Mouse (Mus musculus) intestine, postnatal 0 days (tissue): Measurements from ENCODE around the gene Ctnnbl1. TPM values are rescaled to one million over a fixed set of nuclear protein-coding genes. Genes with fewer than 3 reads are reported as not detected.

Experiments
- ATAC-seq: fragments of 200-750 bp; cut with Nextera tagmentation; 2 replicates; pipeline ENCODE4 v1.8.0; 2017; ENCODE audit warnings: mild to moderate bottlenecking, moderate TSS enrichment, moderate library complexity
- H3K27ac ChIP-seq: fragments of 300-500 bp; sonication (generic); 2 replicates; pipeline ENCODE4 v1.5.1; 2014; ENCODE audit warnings: mild to moderate bottlenecking, low read depth, low read length, moderate library complexity
- H3K27me3 ChIP-seq: fragments of 300-500 bp; sonication (generic); replicated peaks from 2 replicates; pipeline ENCODE4 v1.6.1; 2014; ENCODE audit warnings: low read length, mixed read lengths; ENCODE audit not compliant: control insufficient read depth, insufficient read depth
- H3K36me3 ChIP-seq: fragments of 300-500 bp; sonication (generic); 2 replicates; pipeline ENCODE4 v1.6.1; 2014; ENCODE audit warnings: mild to moderate bottlenecking, moderate library complexity; ENCODE audit not compliant: control insufficient read depth, insufficient read depth
- H3K4me1 ChIP-seq: fragments of 300-500 bp; sonication (generic); replicated peaks from 2 replicates; pipeline ENCODE4 v1.6.1; 2014; ENCODE audit warnings: antibody characterized with exemption, low read length, mixed read lengths; ENCODE audit not compliant: control insufficient read depth, insufficient read depth
- H3K4me2 ChIP-seq: fragments of 300-500 bp; sonication (generic); replicated peaks from 2 replicates; pipeline ENCODE4 v1.6.1; 2014; ENCODE audit warnings: low read depth, mild to moderate bottlenecking, moderate library complexity
- H3K4me3 ChIP-seq: fragments of 300-500 bp; sonication (generic); 2 replicates; pipeline ENCODE4 v1.5.1; 2014; ENCODE audit warnings: low read depth, low read length
- H3K9ac ChIP-seq: fragments of 300-500 bp; sonication (generic); 2 replicates; pipeline ENCODE4 v1.6.1; 2014; ENCODE audit warnings: mild to moderate bottlenecking, low read depth, low read length
- H3K9me3 ChIP-seq: fragments of 300-500 bp; sonication (generic); 2 replicates; pipeline ENCODE4 v1.6.1; 2016; ENCODE audit warnings: mixed run types; ENCODE audit not compliant: control insufficient read depth
- CTCF ChIP-seq: sonication (generic); IDR thresholded peaks from 2 replicates; pipeline ENCODE4 v1.5.1; 2016; ENCODE audit warnings: low read depth, mild to moderate bottlenecking, control low read depth, antibody characterized with exemption, moderate library complexity
- WGBS: fragments of 180-500 bp; shearing (Covaris S2); extraction: QIAGEN DNeasy Blood & Tissue Kit; methylation state at CpG from one replicate; pipeline ENCODE4 v1.1.7; 2014; 5-methylcytosine and 5-hydroxymethylcytosine counted together
- polyA plus RNA-seq: library from polyadenylated mRNA; unstranded; fragments of >200 nt; fragmentation: Nextera tagmentation; extraction: Ambion mirVana; gene quantifications from 2 replicates; pipeline ENCODE4 v1.2.1, GENCODE M21; 2015

Gene Ctnnbl1
- polyA plus RNA-seq, 1 experiment from 2014 or later, result 19.5 TPM

DNA sequence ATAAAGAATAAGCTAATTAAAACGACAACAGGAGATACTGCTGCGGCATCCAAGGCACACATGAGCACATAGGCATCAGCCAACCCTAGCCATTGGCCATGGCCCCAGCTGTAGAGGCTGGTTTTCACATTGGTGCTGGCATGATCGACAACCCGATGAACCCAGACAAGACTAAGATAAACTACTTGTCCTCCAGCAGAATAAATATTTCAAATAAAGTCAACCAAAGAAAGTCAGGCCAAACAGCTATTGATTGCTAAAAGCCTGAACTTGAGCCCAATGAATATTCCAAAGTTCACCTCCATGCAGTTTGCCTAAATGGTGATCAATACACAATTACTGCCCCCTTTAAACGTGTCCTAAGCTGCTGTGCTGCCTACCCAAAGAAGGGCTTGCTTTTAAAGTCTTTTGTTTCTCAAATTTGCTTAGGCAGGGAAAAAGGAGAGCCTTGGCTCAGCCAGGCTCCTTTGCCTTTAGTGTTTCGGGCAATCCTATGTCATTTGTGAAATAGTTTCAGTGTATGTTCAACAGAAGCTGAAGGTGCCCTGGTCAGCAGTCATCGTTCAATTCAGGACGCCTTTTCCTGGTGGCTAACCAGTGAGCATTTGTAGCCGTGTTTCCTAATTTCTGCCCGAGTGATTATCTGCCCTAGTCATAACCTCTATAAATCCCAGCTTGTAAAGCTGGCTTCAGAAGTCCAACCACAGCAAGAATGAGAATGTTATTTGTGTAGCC, 93.6 kb downstream of the Ctnnbl1 start:
- Histone ChIP-seq H3K27me3 (no peaks in the 10 kb centered on the region), H3K4me2 (no peak overlapping the region), H3K36me3 (no peaks in the 10 kb centered on the region), H3K4me3 (no peak overlapping the region), H3K4me1 (no peaks in the 10 kb centered on the region), H3K27ac (no peak overlapping the region), H3K9ac (no peak overlapping the region), H3K9me3 (no peaks in the 10 kb centered on the region)
- 78% methylated on average over 10 of the region's 10 CpGs for WGBS
- no peak for ATAC-seq
- no peak for TF ChIP-seq CTCF

DNA sequence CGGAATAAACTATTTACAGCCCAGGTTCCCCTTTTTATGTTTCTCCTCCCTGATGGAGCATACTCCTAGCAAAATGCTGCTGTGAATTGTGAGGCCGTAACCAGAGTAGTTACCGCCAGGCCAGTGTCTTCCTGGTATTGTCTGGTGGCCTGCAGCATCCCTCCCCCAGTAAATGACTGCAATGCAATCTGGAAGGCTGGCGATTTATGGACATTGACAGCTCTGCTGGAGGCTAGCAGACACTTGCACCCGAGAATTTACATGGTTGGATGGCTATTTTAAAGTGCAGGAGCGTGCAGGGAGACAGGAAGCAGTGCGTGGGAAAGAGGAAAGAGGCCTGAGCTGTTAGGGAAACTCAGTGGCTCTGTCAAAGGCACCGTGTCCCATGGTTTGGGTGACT, 99.8 kb downstream of the Ctnnbl1 start:
- ATAC-seq, result no peak
- no peaks in the 10 kb centered on the region for H3K4me1 ChIP-seq
- H3K9ac ChIP-seq, result no peak overlapping the region
- WGBS, result 66% methylated on average over 8 of the region's 8 CpGs
- H3K27me3 ChIP-seq, result no peaks in the 10 kb centered on the region
- no peak overlapping the region for H3K4me3 ChIP-seq
- no peak overlapping the region for H3K27ac ChIP-seq
- TF ChIP-seq CTCF, result no peak
- H3K36me3 ChIP-seq, result peaks cover 17% of the 10 kb centered on the region; the same call in 1 of the 2 replicates
- no peak overlapping the region for H3K4me2 ChIP-seq
- no peaks in the 10 kb centered on the region for H3K9me3 ChIP-seq

DNA sequence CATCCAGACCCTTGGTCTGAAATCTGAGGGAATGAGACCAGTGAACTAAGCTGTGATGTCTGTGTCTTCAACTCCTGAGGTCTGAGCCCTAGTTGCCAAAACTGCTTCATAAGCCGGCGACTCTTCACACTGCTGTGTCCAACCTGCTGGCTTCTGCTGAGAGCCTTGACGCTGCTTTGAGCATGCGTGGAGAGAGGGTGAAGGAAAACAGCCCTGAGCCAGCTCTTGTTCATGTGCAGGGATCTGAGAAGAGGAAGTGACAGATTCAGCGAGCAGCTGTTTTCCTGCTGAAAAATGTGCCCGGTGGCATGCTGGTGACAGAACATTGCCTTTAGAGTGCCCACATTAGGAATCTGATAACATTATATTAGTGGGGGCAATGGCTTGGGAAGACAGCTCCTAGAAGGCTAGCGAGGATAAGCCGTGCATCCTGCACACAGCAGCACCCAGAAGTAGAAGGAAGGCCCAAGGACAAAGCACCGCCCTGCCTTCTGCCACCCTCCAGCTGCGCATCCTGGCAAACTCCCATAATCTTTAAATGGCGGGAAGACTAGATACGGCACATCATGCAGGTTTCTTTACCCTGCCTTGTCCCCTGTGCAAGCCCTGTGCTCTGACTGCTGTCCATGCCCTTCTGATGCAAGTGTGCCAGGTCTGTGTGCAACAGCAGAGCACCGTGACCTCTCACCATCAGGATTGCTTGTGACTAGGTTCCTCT, 101.2 kb downstream of the Ctnnbl1 start:
- no peak overlapping the region for H3K27ac ChIP-seq
- no peak overlapping the region for H3K4me3 ChIP-seq
- H3K4me2 ChIP-seq, result no peak overlapping the region
- H3K9me3 ChIP-seq, result no peaks in the 10 kb centered on the region
- 91% methylated on average over 13 of the region's 13 CpGs for WGBS
- ATAC-seq, result no peak
- no peak for TF ChIP-seq CTCF
- H3K9ac ChIP-seq, result no peak overlapping the region
- peaks cover 17% of the 10 kb centered on the region; the same call in 1 of the 2 replicates for H3K36me3 ChIP-seq
- H3K4me1 ChIP-seq, result no peaks in the 10 kb centered on the region
- no peaks in the 10 kb centered on the region for H3K27me3 ChIP-seq

DNA sequence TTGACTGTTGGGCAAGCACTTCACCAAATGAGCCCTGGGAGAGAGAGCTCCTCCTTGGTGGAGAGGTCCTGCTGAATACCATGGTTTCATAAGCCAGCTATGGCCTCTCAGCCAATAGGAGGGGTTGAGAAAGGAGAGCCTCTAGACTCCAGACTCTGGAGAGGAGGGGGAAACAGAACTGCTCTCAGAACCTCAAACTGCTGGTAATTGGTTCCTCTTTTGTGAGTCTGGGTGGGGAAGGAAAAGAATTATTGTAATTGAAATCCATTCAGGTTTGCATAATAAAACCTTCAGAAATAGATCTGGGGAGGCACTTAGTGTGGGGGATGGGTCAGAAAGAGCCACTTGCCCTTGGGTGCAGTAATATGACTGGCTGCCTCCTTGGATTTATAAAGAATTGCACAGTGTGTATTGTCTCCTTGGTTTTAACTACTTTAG, 103.5 kb downstream of the Ctnnbl1 start:
- Histone ChIP-seq H3K27me3 (no peaks in the 10 kb centered on the region), H3K9me3 (no peaks in the 10 kb centered on the region), H3K9ac (no peak overlapping the region), H3K4me1 (no peaks in the 10 kb centered on the region), H3K36me3 (peaks cover 17% of the 10 kb centered on the region; the same call in 1 of the 2 replicates), H3K4me3 (no peak overlapping the region), H3K27ac (no peak overlapping the region), H3K4me2 (no peak overlapping the region)
- no peak for ATAC-seq
- no peak for TF ChIP-seq CTCF

DNA sequence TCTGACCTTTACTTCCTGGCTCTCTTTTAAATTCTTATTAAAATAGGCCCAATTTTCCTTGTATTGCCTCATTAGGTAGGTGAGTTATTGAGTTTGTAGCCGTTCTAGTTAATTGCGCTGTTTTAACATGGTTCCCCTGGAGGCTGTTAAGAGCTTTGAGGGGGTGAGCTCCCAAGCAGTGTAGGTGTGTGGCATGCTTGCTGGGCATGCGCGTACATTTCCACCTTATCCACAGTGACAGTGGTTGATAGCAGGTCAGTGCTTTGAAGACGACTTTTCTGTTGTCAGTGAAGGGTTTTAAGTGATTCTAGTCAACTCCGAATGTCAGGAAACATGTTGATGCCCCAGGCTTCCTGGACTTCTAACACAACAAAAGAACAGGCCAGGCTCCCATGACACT, 103.9 kb downstream of the Ctnnbl1 start:
- whole genome bisulfite sequencing, result 78% methylated on average over 6 of the region's 6 CpGs
- ATAC-seq, result no peak
- H3K27ac ChIP-seq, result no peak overlapping the region

DNA sequence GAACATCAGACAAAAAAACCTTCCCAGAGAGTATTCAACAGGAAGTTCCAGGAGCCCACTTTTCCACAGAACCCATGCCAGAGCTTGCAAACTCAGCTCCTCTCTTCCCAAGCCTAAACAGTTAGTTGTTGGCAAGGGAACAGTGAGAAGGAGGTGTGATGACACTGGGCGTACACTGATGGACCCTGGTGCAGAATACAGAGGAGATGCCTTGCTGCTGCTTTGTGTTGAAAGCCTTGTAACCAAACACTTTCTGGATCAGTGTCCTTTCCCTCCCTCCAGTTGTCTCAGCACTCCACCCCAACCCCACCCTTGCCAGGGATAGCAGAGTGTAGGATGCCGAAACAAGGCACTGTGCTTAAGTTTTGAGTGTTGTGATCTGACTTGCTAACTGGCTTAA, 107.5 kb downstream of the Ctnnbl1 start:
- no peaks in the 10 kb centered on the region for H3K27me3 ChIP-seq
- WGBS, result 88% methylated on average over 2 of the region's 2 CpGs
- H3K4me3 ChIP-seq, result no peak overlapping the region
- no peak overlapping the region for H3K27ac ChIP-seq
- H3K9me3 ChIP-seq, result no peaks in the 10 kb centered on the region
- H3K9ac ChIP-seq, result no peak overlapping the region
- H3K36me3 ChIP-seq, result peaks cover 4% of the 10 kb centered on the region; the same call in 1 of the 2 replicates
- H3K4me2 ChIP-seq, result no peak overlapping the region
- ATAC-seq, result no peak
- no peak for TF ChIP-seq CTCF
- no peaks in the 10 kb centered on the region for H3K4me1 ChIP-seq

More for the DNA sequence above, 103.9 kb downstream of the Ctnnbl1 start:
- TF ChIP-seq CTCF, result no peak
- Histone ChIP-seq H3K36me3 (peaks cover 20% of the 10 kb centered on the region; the same call in 1 of the 2 replicates), H3K4me3 (no peak overlapping the region), H3K4me2 (no peak overlapping the region), H3K9me3 (no peaks in the 10 kb centered on the region), H3K4me1 (no peaks in the 10 kb centered on the region), H3K9ac (no peak overlapping the region), H3K27me3 (no peaks in the 10 kb centered on the region)
